Mouse (Mus musculus): Measurements from ENCODE around the gene Hpca. TPM values are rescaled to one million over a fixed set of nuclear protein-coding genes. Genes with fewer than 3 reads are reported as not detected.

Gene Hpca
- polyA plus RNA-seq, 1 experiment: not detected

- no peak for TF ChIP-seq TAL1 (IDR thresholded peaks at IDR 0.05; ENCODE audit: low read length)
- TF ChIP-seq GATA1 (IDR thresholded peaks at IDR 0.05; ENCODE audit: low read length): no peak
- peaks cover 2% of the 10 kb centered on the region for H3K4me1 ChIP-seq (ENCODE audit: control insufficient read depth)
- H3K27me3 ChIP-seq (ENCODE audit: control insufficient read depth): peaks cover 40% of the 10 kb centered on the region
- H3K36me3 ChIP-seq (ENCODE audit: control insufficient read depth): no peaks in the 10 kb centered on the region
- no peak overlapping the region for H3K4me3 ChIP-seq (replicated peaks)
- H3K9me3 ChIP-seq (ENCODE audit: control insufficient read depth, low read length): no peaks in the 10 kb centered on the region; the same call in 1 of the 2 replicates
Measured at GRCm38 (mm10) chr4:129102133-129102829, 19.6 kb downstream of the Hpca start.

- Histone ChIP-seq H3K4me1 (ENCODE audit: control insufficient read depth) (no peaks in the 10 kb centered on the region), H3K27me3 (ENCODE audit: control insufficient read depth) (peaks cover 14% of the 10 kb centered on the region), H3K36me3 (ENCODE audit: control insufficient read depth) (no peaks in the 10 kb centered on the region), H3K9me3 (ENCODE audit: control insufficient read depth, low read length) (peaks cover 2% of the 10 kb centered on the region; the same call in 1 of the 2 replicates), H3K4me3 (replicated peaks) (no peak overlapping the region)
- TF ChIP-seq TAL1 (IDR thresholded peaks at IDR 0.05; ENCODE audit: low read length) (no peak), GATA1 (IDR thresholded peaks at IDR 0.05; ENCODE audit: low read length) (no peak)
Measured at GRCm38 (mm10) chr4:129097006-129097405, 24.8 kb downstream of the Hpca start.

GRCm38 (mm10) chr4:129095276-129095675 lies 26.6 kb downstream of the Hpca start:
- TF ChIP-seq GATA1 (IDR thresholded peaks at IDR 0.05; ENCODE audit: low read length) (no peak), TAL1 (IDR thresholded peaks at IDR 0.05; ENCODE audit: low read length) (no peak)
- Histone ChIP-seq H3K36me3 (ENCODE audit: control insufficient read depth) (no peaks in the 10 kb centered on the region), H3K27me3 (ENCODE audit: control insufficient read depth) (peaks cover 14% of the 10 kb centered on the region), H3K4me3 (replicated peaks) (no peak overlapping the region), H3K4me1 (ENCODE audit: control insufficient read depth) (no peaks in the 10 kb centered on the region), H3K9me3 (ENCODE audit: control insufficient read depth, low read length) (peaks cover 2% of the 10 kb centered on the region; the same call in 1 of the 2 replicates)

GRCm38 (mm10) chr4:129087850-129088249 lies 34.0 kb downstream of the Hpca start:
- TF ChIP-seq TAL1 (IDR thresholded peaks at IDR 0.05; ENCODE audit: low read length) (no peak), GATA1 (IDR thresholded peaks at IDR 0.05; ENCODE audit: low read length) (no peak)
- no peaks in the 10 kb centered on the region for H3K4me1 ChIP-seq (ENCODE audit: control insufficient read depth)
- no peak overlapping the region for H3K4me3 ChIP-seq (replicated peaks)
- H3K27me3 ChIP-seq (ENCODE audit: control insufficient read depth): no peaks in the 10 kb centered on the region
- peaks cover 32% of the 10 kb centered on the region for H3K36me3 ChIP-seq (ENCODE audit: control insufficient read depth)
- no peaks in the 10 kb centered on the region for H3K9me3 ChIP-seq (ENCODE audit: control insufficient read depth, low read length)

- H3K36me3 ChIP-seq (ENCODE audit: control insufficient read depth): peaks cover 50% of the 10 kb centered on the region
- H3K9me3 ChIP-seq (ENCODE audit: control insufficient read depth, low read length): no peaks in the 10 kb centered on the region
- no peak overlapping the region for H3K4me3 ChIP-seq (replicated peaks)
- TF ChIP-seq GATA1 (IDR thresholded peaks at IDR 0.05; ENCODE audit: low read length) (no peak), TAL1 (IDR thresholded peaks at IDR 0.05; ENCODE audit: low read length) (no peak)
- no peaks in the 10 kb centered on the region for H3K27me3 ChIP-seq (ENCODE audit: control insufficient read depth)
- no peaks in the 10 kb centered on the region for H3K4me1 ChIP-seq (ENCODE audit: control insufficient read depth)
Measured at GRCm38 (mm10) chr4:129086078-129086477, 35.8 kb downstream of the Hpca start.

- TF ChIP-seq GATA1 (IDR thresholded peaks at IDR 0.05; ENCODE audit: low read length) (no peak), TAL1 (IDR thresholded peaks at IDR 0.05; ENCODE audit: low read length) (no peak)
- Histone ChIP-seq H3K9me3 (ENCODE audit: control insufficient read depth, low read length) (no peaks in the 10 kb centered on the region), H3K4me3 (replicated peaks) (no peak overlapping the region), H3K36me3 (ENCODE audit: control insufficient read depth) (peaks cover 62% of the 10 kb centered on the region), H3K4me1 (ENCODE audit: control insufficient read depth) (no peaks in the 10 kb centered on the region), H3K27me3 (ENCODE audit: control insufficient read depth) (no peaks in the 10 kb centered on the region)
Measured at GRCm38 (mm10) chr4:129084896-129085295, 36.9 kb downstream of the Hpca start.

- Histone ChIP-seq H3K36me3 (ENCODE audit: control insufficient read depth) (peaks cover 82% of the 10 kb centered on the region), H3K4me3 (replicated peaks) (no peak overlapping the region), H3K27me3 (ENCODE audit: control insufficient read depth) (no peaks in the 10 kb centered on the region), H3K4me1 (ENCODE audit: control insufficient read depth) (no peaks in the 10 kb centered on the region), H3K9me3 (ENCODE audit: control insufficient read depth, low read length) (no peaks in the 10 kb centered on the region)
- TF ChIP-seq TAL1 (IDR thresholded peaks at IDR 0.05; ENCODE audit: low read length) (no peak), GATA1 (IDR thresholded peaks at IDR 0.05; ENCODE audit: low read length) (no peak)
Measured at GRCm38 (mm10) chr4:129082379-129083115, 39.3 kb downstream of the Hpca start.

- Histone ChIP-seq H3K36me3 (ENCODE audit: control insufficient read depth) (peaks cover 86% of the 10 kb centered on the region), H3K4me3 (replicated peaks) (no peak overlapping the region), H3K4me1 (ENCODE audit: control insufficient read depth) (no peaks in the 10 kb centered on the region), H3K27me3 (ENCODE audit: control insufficient read depth) (no peaks in the 10 kb centered on the region), H3K9me3 (ENCODE audit: control insufficient read depth, low read length) (no peaks in the 10 kb centered on the region)
- TF ChIP-seq TAL1 (IDR thresholded peaks at IDR 0.05; ENCODE audit: low read length) (no peak), GATA1 (IDR thresholded peaks at IDR 0.05; ENCODE audit: low read length) (no peak)
Measured at GRCm38 (mm10) chr4:129081939-129082338, 39.9 kb downstream of the Hpca start.

- H3K36me3 ChIP-seq (ENCODE audit: control insufficient read depth): peaks cover 90% of the 10 kb centered on the region
- TF ChIP-seq TAL1 (IDR thresholded peaks at IDR 0.05; ENCODE audit: low read length) (no peak), GATA1 (IDR thresholded peaks at IDR 0.05; ENCODE audit: low read length) (no peak)
- H3K9me3 ChIP-seq (ENCODE audit: control insufficient read depth, low read length): no peaks in the 10 kb centered on the region
- H3K27me3 ChIP-seq (ENCODE audit: control insufficient read depth): no peaks in the 10 kb centered on the region
- H3K4me1 ChIP-seq (ENCODE audit: control insufficient read depth): no peaks in the 10 kb centered on the region
- no peak overlapping the region for H3K4me3 ChIP-seq (replicated peaks)
Measured at GRCm38 (mm10) chr4:129081512-129081911, 40.3 kb downstream of the Hpca start.
